Mouse (Mus musculus): ENCODE data around the gene Gmeb2.

Gmeb2 gene

DNA sequence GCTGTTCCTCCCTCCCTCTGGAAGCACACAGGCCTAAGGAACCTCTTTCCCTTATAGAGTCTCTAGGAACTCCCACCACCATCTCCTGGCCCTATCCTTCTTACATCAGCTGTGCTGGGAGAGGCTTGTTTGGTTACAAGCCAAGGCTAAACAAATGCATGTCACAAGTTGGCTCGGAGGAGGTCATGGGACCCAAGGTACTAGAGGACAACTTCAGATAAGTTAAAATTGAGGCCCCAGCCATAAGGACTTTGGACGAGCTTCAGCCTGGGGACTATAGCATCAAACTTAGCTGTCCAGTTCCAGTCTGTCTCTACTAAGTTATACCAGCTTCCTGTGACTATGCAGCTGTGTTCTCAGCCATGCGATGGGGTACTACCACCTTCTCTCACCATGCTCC lies 60.7 kb downstream of the Gmeb2 start:
- DNase-seq (ENCODE audit: low read depth, low spot score) = no peak

DNA sequence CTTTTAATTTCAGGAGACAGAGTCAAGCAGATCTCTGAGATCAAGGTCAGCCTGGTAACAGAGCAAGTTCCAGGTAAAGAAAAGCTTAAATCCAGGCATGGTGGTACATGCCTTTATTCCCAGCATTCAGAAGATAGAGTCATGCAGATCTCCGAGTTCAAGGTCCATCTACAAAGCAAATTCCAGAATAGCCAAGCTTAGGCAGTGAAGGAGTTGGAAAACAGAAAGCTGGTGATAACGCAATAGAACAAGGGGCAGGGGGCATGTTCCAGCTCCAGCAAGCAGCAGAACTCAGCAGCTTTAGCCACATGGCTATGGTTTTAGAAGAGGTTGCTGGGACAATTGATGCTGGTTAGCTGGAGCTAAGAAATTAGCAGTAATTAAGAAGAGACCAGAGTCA lies 62.8 kb downstream of the Gmeb2 start:
- no peak for DNase-seq (ENCODE audit: low read depth, low spot score)

DNA sequence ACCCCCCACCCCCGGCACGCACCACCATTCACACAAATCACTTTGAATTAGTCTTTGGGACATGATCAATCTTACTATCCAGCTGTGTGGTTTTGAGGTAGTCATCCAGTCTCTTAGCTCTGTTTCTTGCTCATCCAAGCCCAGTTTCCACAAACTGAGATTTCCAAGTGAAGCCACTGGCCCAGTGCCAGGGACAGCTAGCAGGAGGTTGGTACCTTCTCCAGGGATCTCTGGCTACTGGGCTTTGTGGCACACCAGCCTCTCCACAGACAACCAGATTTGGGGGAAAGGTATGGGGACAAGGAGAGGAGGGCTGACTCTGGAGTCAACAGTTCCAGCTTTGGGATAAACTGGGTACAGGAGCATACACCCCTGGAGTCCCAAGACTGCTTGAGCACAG lies 67.5 kb downstream of the Gmeb2 start:
- no peak for DNase-seq (ENCODE audit: low read depth, low spot score)

DNA sequence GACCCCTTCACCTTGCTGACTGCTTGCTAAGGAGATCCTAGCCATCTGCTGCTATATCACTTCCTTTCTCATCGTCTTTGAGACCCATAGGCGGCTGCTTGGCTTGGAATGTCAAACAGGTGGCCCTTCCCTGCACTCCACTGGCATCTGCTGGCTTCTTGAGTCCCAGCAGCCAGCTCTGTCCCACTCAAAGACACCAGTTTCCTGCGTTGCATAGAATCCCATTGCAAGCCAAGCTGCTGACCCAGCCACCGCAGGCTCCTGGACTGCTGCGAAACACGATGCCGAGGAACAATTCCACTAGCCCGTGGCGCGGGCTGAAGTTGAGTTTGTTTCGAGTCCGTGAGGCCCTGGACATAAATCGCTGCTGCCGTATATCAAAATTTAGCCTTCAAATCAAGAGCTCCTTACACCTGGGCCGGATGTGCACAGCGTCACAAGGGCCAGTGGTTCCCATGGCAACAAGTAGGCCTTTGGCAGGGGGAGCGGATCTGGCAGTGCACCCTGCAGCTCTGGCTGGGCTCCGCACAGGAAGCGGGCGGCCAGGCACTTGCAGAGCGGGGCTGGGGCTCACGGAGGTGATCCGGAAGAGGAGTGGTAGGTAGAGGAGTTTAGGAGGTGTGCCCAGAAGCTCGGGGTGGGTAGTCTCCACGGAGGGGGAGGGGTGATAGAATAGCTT lies 68.2 kb downstream of the Gmeb2 start, which contains the start of gene Fndc11:
Gene Fndc11 (plus strand): TSS at position 476 of the 679 bp plus-strand sequence.
- no peak for DNase-seq (ENCODE audit: low read depth, low spot score)

DNA sequence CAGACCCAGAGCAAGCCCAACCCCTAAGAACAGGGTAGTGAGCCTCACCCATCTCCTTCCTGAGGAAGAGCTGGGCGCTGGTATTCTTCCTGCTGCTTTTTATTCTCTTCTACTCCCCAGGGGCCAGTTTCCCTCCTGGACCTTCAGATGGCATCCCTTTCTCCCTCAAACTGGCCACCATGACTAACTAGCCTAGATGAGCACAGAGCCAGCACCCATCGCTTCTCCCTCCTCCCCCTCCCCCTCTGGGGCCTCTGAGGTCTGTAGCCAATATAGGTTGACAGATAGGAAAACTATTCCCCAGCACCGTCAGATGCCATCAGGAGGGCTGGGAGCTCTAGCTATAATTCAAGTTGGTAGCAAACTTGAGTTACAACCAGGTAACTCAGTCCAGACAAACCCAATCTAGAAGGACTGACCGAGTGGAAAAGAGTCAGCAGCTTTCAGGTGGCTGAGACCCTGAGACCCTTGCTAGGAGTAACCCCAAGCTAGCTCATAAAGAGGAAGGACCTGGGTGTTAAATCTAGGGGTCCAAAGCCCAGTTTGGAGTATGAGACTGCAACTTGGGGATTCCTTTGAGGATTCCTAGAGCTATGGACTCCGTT lies 68.9 kb downstream of the Gmeb2 start:
- no peak for DNase-seq (ENCODE audit: low read depth, low spot score)

DNA sequence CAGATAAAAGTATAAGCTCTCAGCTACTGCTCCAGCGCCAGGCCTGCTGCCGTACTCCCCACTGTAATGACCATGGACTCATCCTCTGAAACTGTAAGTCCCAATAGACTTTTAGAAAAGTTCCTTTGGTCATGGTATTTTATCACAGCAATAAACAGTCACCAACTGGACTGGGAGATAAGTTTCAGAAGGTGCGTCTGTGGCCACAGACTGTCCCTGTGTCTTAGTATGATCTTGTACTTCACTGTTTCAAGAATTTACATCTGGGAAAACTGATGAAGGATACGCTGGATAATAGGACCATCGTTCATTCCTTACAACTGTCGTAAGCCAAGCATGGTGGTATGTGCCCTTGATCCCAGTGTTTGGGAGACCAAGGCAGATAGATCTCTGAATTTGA lies 71.8 kb downstream of the Gmeb2 start:
- DNase-seq (ENCODE audit: low read depth, low spot score) = no peak

DNA sequence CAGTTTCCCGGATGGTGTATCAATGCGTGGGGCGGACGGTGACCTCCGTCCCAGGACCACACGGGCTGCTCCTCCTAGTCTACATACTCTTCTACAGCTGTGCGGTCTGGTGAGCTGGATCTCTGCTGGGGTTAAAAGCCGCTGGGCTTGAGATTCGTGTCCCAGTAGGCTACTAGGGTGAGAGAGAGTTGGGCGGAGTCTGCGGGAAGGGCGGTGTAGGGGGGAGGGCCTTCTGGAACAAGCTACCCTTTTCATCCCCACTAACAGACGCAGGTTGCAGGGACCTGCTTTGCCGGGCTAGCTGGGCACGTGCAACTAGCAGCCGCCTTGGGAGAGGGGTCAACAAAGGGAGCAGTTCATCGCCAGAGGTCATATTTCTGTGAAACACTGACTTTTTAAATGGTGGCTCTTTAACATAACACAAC lies 74.8 kb downstream of the Gmeb2 start, which contains the start of gene Srms:
Gene Srms (minus strand): TSS at position 165 of the 425 bp plus-strand sequence.
- no peak for DNase-seq (ENCODE audit: low read depth, low spot score)

DNA sequence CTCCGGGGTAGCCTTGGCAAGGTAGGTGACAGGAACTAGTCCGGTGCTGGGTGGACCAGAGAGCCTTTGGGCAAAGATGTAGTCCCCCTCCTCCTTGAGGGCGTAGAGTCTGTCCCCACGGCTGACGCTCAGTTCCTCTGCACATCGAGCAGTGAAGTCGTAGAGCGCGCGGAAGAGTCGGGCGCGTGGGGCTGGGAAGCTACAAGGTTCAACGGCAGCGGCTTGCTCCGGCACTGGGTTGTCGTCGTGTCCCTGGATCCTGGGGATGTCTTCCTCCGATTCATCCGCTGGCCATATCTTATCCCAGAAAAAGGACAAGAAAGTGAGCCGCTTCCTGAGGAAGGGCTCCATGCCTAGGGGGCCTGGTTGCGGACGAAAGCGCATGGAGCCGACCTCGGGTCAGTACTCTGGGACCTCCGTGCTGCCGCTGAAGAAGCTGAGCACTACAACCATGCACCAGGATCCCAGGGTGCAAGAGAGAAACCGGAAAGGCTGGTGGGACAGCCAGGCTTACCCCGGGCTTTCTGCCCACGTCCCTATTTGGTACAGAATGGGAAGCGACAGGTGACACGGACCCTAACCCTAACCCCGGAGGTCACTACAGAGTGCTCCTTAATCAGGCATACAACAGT lies 75.3 kb downstream of the Gmeb2 start:
- DNase-seq (ENCODE audit: low read depth, low spot score) = no peak

DNA sequence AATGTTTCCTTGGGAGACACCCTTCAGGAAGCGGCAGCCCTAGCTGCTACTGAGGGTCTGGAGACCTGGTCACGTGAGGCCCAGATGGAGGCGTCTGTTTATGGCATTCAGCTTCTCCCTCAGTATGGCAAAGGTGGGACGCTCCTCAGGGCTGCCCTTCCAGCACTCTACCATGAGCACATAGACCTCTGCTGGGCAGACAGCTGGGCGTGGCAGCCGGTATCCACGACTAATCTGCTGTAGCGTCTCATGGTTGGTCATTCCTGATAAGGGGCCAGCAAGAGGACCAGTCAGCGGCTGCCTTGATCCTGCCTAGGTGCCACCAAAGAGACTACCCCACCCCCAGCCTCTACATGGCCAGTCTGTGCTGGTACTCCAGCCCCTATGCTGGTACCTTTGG lies 81.7 kb downstream of the Gmeb2 start:
- peak; percentile 10 for DNase-seq (ENCODE audit: low read depth, low spot score)

DNA sequence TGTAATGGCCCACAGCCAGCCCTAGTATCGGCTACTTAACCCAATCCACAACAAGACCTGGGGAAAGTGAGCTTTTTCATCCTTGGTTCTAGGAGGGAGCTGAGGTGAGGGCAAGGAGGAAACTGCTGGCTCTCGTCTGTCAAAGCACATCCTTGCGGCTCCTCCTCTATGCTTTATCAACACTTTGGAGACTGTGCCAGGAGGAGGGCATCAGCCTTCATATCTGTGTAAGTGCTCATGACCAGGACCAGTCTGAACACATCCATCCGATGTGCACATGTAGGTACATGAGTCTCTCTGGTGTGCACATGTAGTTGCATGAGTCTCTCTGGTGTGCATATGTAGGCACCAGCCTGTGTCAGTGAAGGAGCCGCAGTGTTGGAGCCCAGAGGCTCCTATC lies 82.2 kb downstream of the Gmeb2 start:
- DNase-seq (ENCODE audit: low read depth, low spot score) = no peak

DNA sequence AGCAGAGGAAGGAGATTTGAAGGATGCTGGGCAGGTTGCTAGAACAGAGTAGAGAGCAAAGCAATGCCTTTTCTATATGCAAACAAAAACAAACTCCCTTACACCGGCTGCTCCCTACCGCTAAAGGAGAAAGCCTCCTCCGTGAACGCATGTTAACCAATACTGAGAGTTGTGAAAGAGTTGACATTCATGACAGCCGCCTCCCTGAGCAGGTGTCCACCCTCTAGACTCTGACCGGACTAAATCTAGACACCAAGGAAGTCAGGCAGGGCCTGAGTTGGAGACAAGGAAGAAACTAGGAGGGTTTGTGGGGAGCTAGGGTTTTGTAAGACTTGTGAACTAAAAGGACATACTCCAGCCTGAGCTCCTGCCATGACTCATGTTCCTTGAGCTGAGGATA lies 84.9 kb downstream of the Gmeb2 start:
- no peak for DNase-seq (ENCODE audit: low read depth, low spot score)

DNA sequence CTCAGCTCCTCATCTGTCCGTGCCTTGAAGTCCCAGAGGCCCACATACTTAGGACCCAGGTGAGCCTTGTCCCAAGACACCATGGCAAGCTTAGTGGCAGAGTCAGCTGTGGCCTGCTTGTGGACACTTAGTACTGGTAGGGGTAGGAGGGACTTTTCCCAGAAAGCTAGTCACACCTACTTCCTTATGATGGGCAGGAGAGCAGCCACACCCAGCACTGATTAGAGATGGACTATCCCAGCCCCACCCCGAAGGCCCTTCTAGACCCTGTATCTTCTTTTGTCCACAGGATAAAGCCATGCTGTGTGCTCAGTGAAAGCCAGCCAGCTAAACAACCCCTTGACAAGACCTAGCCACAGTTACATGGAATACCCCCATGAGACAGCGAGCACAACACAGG lies 85.4 kb downstream of the Gmeb2 start, which contains the start of gene Ptk6:
Gene Ptk6 (minus strand): TSS at position 368 of the 400 bp plus-strand sequence.
- no peak for DNase-seq (ENCODE audit: low read depth, low spot score)

DNA sequence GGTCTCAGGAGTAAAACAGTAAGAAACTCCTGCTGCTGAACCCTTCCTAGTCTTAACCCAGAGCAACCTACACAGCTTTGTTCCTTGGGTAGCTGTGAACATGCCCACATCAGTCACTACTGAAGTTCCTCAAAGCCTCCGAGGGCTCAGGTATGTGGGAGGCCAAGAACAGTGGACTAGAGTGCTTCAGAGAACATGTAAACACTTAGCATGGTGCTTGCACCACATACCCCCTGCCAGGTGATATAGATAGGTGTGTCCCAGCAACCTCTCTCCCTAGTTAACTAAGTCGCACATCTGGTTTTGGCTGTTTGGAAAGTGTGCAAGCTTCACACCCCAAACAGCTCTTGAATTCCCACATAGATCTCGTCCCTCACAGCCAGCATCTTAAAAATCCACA lies 86.2 kb downstream of the Gmeb2 start:
- DNase-seq (ENCODE audit: low read depth, low spot score) = no peak

All from 3T3-L1 (cell line).